Mouse (Mus musculus) left cerebral cortex, postnatal 10 days (tissue): ENCODE measurements around the gene Ptprs. TPM values are rescaled to one million over a fixed set of nuclear protein-coding genes. Genes with fewer than 3 reads are reported as not detected.

Experiments
- DNase-seq, 2 experiments: peaks; one replicate each; pipeline ENCODE4 v3.0.0; 2021 to 2022; ENCODE audit warnings: low spot score in 2 of 2, mixed read lengths in 1 of 2; ENCODE audit errors: extremely low spot score in 1 of 2
- intact Hi-C: fragments of 180-260 bp; cut with DNase I; formaldehyde crosslinking; loops from one replicate; pipeline ENCODE4 v1.15.1; 2025
- total RNA-seq, 2 experiments: library from RNA; stranded (reverse); gene quantifications; 2 replicates each; pipeline ENCODE4 v1.2.3; 2021

The Ptprs gene
- total RNA-seq = 100 to 1,000 TPM; 667 to 674 TPM

- intact Hi-C loops = loop anchor here (5.0 kb wide), 2 partner anchors 76 to 114 kb away; partner anchors contain the start of gene Gm20219
- DNase-seq = peak; percentile 98
Measured at GRCm38 (mm10) chr17:56476402-56476752, at the start of gene Ptprs. Gene Ptprs, minus strand, starts transcription at chr17:56476483.

GRCm38 (mm10) chr17:56524943-56525342, 48.7 kb upstream of the Ptprs start:
- intact Hi-C loops = no loop called here
- DNase-seq = no peak

- peak in 1 of 2 experiments; percentile 19 for DNase-seq
- intact Hi-C loops = no loop called here
Measured at GRCm38 (mm10) chr17:56522744-56523143, 46.5 kb upstream of the Ptprs start.

GRCm38 (mm10) chr17:56515690-56516410, 39.6 kb upstream of the Ptprs start:
- intact Hi-C loops = no loop called here
- DNase-seq = no peak

- no peak for DNase-seq
- intact Hi-C loops = no loop called here
Measured at GRCm38 (mm10) chr17:56514916-56515315, 38.6 kb upstream of the Ptprs start.

GRCm38 (mm10) chr17:56514330-56514729, 38.0 kb upstream of the Ptprs start:
- no peak for DNase-seq
- intact Hi-C loops = no loop called here

GRCm38 (mm10) chr17:56512310-56512709, 36.0 kb upstream of the Ptprs start, which contains the start of gene Znrf4:
Gene Znrf4, minus strand, starts transcription at chr17:56512431.
- DNase-seq = no peak
- intact Hi-C loops = no loop called here

GRCm38 (mm10) chr17:56511707-56512090, 35.4 kb upstream of the Ptprs start:
- no peak for DNase-seq

GRCm38 (mm10) chr17:56510970-56511706, 34.9 kb upstream of the Ptprs start:
- no peak for DNase-seq
- intact Hi-C loops = no loop called here

More at GRCm38 (mm10) chr17:56511707-56512090, 35.4 kb upstream of the Ptprs start:
- intact Hi-C loops = no loop called here

- intact Hi-C loops = no loop called here
- peak in 1 of 2 experiments; percentile 57 for DNase-seq
Measured at GRCm38 (mm10) chr17:56510473-56510969, 34.2 kb upstream of the Ptprs start.

- peak in 1 of 2 experiments; percentile 69 for DNase-seq
- intact Hi-C loops = loop anchor here (5.0 kb wide), 1 partner anchor 42 kb away; the partner anchor contains the start of gene Gm20219
Measured at GRCm38 (mm10) chr17:56509707-56510472, 33.6 kb upstream of the Ptprs start.

GRCm38 (mm10) chr17:56509021-56509640, 32.8 kb upstream of the Ptprs start:
- intact Hi-C loops = loop anchor here (5.0 kb wide), 1 partner anchor 43 kb away; the partner anchor contains the start of gene Gm20219
- no peak for DNase-seq

GRCm38 (mm10) chr17:56507161-56508068, 31.1 kb upstream of the Ptprs start:
- intact Hi-C loops = loop anchor here (2.0 to 5.0 kb wide), 2 partner anchors 33 to 45 kb away; partner anchors contain the start of gene Gm20219
- peak; percentile 97 to 98 for DNase-seq

GRCm38 (mm10) chr17:56506417-56507065, 30.3 kb upstream of the Ptprs start:
- intact Hi-C loops = loop anchor here (2.0 to 5.0 kb wide), 2 partner anchors 32 to 46 kb away; partner anchors contain the start of gene Gm20219
- no peak for DNase-seq

GRCm38 (mm10) chr17:56505401-56505800, 29.1 kb upstream of the Ptprs start:
- no peak for DNase-seq
- intact Hi-C loops = loop anchor here (5.0 kb wide), 1 partner anchor 47 kb away; the partner anchor contains the start of gene Gm20219

- peak; percentile 82 to 88 for DNase-seq
- intact Hi-C loops = no loop called here
Measured at GRCm38 (mm10) chr17:56502526-56502925, 26.2 kb upstream of the Ptprs start.
